Mouse (Mus musculus) hematopoietic stem cell, adult 5-6 weeks (primary cell): Measurements from ENCODE around the gene Zc3h8. TPM values are rescaled to one million over a fixed set of nuclear protein-coding genes. Genes with fewer than 3 reads are reported as not detected.
A peak's percentile ranks its signal among the peaks of the same experiment; 100 is the strongest.

Source experiments
- ATAC-seq, 2 experiments: fragments of 125-278 bp in 1 of 2; replicated peaks in 1 of 2; 2 replicates each; pipeline ENCODE4 v1.8.0; 2016 to 2017; ENCODE audit warnings: inconsistent platforms in 2 of 2, mild to moderate bottlenecking in 2 of 2, moderate number of reproducible peaks in 2 of 2, low read depth in 1 of 2, moderate TSS enrichment in 1 of 2; ENCODE audit not compliant: low FRiP score in 2 of 2, poor library complexity in 2 of 2, severe bottlenecking in 2 of 2, insufficient read depth in 1 of 2, low TSS enrichment in 1 of 2
- total RNA-seq: library from RNA; stranded (forward); fragments of 172-1452, 232-1000 nt; gene quantifications from 2 replicates; pipeline ENCODE4 v1.2.3, GENCODE M21; 2017

The Zc3h8 gene
- 12.2 and 15.1 TPM in 2 replicates for total RNA-seq

DNA sequence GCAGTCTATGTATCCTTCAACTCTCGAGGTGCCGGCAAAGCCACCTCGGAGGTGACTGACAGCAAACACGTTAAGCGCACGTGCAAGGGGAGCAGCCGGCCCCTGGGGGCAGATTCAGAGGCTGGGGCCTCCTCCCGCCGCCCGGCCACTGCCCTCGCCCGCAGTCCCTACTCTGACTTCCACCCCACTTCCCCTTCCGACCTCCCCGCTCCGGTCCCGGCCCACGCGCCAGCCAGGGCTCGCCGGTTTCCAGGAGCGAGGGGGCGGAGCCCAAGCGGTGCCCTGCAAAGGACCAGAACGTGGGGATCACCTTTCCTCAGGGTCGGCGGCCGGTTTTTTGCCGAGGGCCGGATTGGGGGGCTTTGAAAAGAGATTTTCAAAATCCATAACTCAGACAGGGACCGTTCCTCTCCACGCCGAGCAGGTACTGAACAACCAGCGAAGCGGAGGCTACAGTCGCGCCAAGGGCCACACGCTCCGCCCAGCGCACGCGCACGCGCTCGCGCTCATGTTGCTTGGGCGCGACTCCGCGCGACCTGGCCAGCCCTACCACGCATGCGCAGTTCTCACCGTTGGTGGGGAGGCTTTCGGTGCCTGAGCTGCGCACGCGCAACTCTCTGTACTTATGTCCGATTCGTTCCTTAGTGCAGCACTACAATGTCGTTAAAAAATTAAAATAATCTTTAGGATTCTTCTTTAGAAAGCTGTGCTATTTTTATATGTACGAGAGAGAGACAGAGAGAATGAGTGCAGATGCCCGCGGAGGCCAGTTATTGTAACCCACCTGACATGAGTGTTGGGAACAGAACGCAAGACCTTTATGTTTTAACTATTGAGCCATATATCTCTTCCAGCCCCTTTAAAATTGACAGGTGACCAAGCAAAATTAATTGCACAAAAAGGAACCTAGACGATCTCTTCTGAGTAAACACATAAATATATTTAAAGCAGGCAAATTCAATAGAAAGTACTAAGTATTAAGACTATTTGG lies at the start of gene Zc3h8:
Zc3h8 (minus strand) TSS at position 540 of the 991 bp plus-strand sequence.
- peak; percentile 91 to 96 for ATAC-seq

DNA sequence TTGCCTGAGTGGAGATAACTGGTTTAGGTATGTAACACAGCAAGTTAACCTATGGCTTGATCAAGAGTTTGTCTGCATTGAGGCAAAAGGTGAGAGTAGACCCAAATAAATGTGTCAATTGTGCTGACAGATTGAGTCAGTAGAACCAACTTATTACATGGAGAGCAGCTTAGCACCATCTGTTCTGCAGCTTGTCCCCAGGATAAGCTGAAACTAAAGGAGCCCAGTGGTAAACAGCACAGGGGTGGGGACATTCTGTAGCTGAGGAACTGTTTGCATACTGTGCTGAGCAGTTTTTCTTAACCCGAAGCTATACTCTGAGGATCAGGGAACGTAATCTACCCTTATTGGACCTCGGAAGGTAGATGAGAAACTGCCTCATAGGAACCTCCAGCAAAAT lies 40.9 kb upstream of the Zc3h8 start:
- ATAC-seq: no peak

DNA sequence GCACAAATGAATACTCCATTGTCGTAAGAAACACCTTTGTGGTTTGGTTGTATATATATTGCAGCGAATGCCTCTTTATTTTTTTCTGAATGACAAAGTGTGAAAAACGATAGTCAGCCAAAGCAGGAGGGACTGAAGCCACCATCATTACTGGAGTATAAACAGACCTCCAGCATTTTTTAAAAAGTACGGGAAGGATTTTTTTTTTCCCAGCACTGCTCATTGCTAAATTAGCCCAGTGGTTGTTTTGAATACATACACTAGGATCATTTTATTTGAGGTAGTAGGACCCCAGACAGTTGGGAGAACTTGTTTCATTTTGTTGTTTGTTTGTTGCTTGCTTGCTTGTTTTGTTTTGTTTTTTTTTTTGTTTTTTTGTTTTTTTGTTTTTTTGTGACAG lies 31.7 kb upstream of the Zc3h8 start:
- no peak for ATAC-seq

DNA sequence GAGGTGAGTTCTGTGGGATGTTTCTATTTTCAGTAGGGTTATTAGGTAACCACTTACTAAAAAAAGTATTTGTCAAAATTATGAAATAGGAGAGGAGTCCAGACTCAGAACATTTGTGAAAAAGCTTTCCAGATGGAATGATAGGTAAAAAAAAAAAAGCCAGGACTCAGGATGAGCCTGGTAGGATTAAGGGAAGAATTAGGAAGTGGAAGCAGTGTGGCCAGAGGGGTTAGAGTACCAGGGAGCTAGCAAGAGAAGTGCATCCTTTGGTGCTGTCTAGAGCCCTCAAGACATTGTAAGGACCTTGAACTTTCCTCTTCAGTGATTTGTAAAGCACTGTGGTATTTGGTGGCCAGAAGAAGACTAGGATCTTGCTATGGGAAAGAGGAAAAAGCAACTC lies 28.4 kb upstream of the Zc3h8 start:
- ATAC-seq: no peak

DNA sequence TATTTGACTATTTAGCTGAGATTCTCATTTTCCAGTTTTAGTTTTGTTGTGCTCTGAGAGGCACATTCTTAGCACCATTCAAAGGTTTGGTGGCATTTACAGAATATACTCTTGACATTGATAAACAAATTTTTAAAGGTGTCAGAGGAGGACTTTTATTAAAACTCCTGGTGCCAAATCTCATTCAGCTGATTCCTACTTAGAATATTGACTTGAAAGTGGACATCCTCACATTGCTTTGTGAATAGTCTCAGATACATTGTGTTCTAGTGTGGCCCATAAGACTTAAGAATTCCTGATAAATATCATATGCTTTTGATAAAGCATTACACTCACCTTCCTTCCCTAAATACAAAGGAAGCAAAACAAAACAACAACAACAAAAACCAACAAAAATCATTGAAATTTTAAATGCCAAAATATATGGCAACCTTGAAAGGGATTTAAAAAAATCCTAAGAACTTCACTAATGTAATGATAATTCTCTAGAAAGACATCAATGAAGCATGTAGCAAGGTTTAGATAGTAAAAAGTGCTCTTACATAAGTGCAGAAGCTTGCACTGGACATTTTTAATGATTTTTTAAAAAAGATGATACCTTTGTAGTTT lies 24.7 kb upstream of the Zc3h8 start:
- no peak for ATAC-seq

DNA sequence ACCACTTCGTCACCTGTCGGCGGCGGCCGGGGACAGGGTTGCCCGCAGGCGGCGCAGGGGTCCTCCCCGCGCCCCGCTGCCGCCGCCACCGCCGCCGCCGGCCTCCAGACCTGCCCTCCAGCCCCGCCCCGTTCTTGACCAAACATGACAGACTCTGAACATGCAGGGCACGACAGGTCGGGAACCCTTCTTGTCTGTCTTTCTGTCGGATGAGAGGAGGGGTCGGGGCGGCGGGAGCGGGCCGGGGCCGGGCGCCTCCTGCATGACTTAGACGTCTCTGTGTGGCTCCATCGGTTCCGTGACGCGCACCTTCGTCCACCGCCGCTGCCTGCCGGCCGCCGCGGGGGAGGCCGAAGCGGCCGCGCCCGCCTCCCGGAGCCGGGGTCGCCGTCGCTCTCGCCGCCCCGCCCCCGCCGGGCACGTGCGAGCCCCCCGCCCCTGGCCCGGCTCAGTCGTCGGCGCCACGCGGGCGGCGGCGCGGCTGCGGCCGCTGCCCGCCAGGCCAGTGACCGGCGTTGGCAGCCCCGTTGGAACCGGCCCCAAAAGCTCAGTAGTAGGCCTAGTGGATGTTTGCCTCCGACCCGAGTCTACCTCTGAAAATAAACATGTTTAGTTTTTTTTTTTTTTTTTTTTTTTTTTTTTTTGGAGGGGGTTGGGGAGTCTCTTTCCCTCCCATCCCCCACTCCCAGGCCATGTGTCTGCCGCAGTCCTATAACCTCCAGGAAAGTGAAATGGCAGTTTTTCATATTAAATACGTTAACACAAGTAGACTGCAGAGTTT lies 24.0 kb upstream of the Zc3h8 start, which contains the start of gene Gm10762:
Gm10762 (minus strand) TSS at position 65 of the 781 bp plus-strand sequence.
- ATAC-seq: peak; percentile 30 to 34

DNA sequence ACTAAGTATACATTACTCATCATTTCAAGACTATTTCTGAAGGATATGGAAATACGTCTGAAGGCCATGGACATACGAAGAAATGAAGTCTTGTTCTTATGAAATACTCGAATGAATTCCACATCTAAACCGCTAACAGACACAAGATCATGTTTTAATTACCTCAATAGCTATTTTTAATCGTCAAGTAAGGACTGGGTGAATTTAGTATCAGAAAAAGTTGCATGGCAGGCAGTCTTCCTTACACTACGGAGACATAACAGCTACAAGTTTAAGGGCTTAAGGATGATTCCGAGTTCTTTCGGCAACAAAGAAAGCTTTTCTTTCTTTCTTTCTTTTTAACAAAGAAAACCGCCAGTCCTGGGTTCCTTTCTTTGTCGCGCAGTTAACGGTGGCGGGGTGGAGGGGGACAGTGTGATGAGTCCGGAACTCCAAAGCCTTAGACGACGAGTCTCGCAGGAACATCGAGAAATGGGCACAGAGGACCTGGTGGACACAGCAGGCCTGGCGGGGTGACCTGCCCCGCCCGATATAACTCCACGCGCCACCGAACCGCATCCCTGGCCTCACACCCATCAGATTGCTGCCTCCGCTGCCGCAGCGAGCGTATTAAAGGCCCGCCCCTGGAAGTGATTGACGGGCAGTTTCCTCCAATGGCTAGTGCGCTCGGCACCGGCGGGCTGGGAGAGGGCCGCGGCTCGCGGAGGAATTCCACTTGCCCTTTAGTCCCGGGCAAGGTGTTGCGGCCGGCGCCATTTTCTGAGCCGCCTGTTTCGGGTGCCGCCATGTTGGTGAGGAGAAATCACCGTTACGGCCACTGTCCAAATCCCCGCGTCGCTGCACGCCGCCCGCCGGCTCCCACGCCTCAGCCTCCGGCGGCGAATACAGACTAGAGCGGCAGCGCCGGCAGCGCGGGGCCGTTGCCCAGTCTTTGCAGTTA lies 23.0 kb upstream of the Zc3h8 start, which contains the start of gene Zc3h6:
Zc3h6 (plus strand) TSS at position 762 of the 940 bp plus-strand sequence.
- ATAC-seq: peak; percentile 95 to 98

DNA sequence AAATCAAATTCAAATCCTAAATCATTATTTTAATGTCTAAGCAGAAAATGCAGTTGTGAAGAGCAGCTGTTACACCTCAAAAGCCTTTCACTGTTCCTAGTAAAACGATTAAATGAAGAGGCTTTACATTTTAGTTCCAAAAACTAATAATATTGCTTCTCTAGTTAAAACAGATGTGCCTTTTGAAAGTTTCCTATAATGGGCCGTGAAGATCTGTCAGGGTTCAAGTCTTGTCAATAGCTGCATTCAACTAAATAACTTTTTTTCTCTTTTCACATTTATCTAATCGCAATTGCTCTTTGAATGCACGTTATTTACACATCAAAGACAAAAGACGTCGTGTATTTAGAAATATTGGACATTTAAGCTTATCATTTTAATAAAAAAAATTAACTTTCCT lies 22.4 kb upstream of the Zc3h8 start:
- ATAC-seq: no peak

DNA sequence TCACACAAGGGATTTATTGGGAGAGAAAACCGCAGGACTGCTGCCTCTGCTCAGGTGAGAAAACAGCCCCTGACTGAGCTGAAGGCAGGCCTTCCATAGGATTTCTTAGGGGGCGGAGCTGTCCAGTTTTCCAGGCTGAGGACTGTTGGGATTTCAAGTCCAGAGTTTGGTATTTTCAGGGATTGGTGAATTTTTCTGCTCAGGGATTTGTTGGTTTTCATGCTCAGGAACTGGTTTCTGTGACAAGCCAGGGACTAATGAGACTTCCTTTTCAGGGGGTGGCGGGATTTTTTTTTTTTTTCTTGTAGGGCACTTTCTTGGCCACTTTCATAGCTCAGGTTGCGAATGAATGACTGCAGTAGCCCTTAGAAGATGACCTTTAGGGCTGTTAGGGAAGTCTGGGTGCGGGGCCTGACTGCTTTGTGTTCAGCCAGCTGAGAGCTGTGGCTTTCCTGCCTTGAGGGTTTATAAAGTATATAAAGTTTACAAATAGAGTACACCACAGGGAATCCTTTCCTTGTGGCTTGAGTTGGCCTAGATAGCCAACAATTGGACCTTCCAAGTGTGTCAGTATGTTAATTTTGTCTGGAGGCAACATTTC lies 21.7 kb upstream of the Zc3h8 start:
- ATAC-seq: no peak

DNA sequence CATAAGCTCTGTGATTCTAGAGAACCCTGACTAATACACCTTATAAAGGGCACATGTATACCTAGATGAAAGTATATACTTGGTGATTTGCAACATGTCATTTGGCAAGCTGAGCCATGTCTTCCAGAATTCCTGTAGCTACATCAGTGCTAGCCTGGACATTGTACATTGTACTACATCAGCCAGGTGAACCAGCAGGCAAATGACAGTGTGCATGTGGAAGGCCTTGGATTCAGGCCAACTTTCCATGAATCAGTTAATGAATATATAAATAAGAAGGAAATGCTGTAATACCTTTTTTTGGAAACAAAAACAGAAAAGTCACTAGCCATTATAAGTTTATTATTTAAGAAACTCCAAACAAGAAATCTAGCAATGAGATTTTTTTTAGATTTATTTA lies 10.3 kb upstream of the Zc3h8 start:
- no peak for ATAC-seq

DNA sequence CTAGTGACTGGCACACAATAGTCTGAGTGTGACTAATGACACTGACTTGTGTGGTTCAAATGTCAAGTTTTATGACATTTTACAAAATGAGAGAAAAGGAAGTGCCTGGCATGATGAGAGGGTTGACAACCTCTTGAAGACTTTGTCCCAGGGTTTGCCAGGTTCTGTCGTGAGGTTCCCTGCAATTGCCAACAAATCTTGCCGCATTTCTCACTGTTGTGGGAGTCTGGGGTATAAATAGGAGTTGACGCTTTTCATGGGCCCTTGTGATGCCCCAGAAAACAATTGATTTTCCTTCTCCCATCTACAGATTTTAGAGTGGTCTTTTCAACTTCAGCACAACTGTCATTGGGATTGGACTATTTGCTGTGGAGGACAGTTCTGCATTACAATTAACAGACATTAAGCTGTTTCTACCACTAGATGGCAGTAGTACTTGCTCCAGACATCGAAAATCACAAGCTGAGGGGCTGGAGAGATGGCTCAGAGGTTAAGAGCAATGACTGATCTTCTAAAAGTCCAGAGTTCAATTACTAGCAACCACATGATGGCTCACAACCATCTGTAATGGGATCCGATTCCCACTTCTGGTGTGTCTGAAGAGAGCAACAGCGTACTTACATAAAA lies 4.2 kb upstream of the Zc3h8 start:
- 0 out of 4 replicates have a peak, but pooled peaks of 1 of the 2 experiments have one; percentile 39 for ATAC-seq

DNA sequence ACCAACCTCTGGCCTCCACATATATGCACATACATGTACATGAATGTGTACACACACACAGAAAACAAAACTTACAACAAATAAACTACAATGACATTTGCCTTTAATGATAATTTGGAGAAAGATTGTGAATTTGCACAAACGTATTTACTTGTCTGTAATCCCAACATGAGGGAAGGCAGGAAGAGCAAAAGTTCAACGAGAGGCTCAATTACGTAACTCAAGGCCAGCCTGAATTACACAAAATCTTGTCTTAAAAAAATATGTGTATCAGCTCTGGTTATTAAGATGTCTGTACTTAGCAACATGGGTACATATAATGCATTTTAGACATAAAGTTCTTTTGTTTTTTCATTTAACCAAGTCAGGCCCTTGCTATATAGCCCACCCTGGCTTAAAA lies 7.6 kb downstream of the Zc3h8 start:
- ATAC-seq: no peak

DNA sequence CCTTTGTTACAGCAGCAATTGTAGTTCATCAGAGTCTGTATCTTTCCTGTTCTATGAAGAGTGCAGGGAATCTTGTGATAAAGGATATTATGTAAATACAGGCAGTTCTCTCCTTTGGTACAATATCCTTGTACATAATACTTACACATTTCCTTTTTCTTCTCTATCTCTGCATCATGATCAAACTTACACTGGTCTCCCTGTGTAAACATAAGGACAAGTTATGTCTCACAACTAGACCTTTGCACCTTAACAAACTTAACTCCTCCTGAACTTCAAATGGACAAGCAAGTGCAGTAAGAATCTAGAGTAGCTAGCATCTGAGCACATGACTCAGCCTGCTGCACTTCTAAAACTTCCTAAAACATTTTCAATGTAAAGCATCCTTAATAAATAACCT lies 13.2 kb downstream of the Zc3h8 start:
- ATAC-seq: no peak

DNA sequence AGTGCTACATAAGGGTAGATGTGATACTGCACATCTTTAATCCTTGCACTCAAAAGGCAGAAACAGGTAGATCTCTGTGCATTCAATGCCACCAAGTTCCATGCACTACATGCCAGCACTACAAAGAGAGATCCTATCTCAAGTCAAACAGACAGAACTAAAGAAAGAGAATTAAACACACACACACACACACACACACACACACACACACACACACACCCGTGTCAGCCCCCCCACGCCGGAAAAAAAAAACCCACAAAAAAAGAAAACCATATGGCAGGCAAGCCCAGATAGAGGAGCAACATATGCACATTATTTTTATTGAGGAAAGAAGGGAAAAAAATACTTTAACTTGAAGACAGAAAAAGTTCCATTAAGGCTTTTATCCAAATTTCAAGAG lies 15.4 kb downstream of the Zc3h8 start:
- no peak for ATAC-seq

DNA sequence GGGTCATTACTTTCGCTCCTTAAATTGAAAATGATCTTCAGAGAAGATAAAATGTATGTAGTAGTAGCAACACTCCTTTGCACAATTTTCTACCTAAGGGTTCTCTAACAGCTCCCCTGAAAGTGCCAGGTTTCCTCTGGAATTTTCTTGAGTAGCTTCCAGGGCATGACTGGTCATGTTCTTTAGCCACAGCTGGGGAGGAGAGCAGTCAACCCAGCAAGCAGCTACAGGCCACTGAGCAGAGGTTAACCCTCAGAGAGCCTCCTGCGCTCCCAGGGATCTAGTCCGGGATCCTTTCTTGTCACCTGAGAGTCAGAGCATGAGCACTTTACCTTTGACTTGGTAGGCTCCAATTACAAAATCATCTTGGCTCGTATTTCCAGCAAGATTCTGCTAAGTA lies 19.1 kb downstream of the Zc3h8 start:
- ATAC-seq: no peak

DNA sequence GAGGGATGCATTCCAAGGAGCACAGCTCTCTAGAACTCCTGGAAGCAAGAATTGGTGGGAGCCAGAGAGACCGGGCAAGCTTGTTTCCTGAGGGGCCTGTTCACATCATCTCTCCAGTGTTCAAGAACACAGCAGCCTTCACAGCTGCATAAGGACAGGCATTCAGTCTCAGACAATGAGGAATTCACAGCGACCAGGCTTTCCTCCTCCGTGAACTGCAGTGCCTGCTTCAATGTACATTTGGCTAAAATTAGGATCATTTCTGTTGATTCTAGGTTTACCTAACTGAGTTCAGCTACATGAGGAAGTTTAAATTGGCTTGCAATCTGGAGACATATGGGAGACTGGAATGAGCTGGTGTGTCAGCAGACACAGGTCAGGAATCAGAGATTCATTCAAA lies 27.3 kb downstream of the Zc3h8 start:
- ATAC-seq: no peak
